Mouse (Mus musculus): Measurements from ENCODE around the gene Nfix.
A peak's percentile ranks its signal among the peaks of the same experiment; 100 is the strongest.

The Nfix gene

DNA sequence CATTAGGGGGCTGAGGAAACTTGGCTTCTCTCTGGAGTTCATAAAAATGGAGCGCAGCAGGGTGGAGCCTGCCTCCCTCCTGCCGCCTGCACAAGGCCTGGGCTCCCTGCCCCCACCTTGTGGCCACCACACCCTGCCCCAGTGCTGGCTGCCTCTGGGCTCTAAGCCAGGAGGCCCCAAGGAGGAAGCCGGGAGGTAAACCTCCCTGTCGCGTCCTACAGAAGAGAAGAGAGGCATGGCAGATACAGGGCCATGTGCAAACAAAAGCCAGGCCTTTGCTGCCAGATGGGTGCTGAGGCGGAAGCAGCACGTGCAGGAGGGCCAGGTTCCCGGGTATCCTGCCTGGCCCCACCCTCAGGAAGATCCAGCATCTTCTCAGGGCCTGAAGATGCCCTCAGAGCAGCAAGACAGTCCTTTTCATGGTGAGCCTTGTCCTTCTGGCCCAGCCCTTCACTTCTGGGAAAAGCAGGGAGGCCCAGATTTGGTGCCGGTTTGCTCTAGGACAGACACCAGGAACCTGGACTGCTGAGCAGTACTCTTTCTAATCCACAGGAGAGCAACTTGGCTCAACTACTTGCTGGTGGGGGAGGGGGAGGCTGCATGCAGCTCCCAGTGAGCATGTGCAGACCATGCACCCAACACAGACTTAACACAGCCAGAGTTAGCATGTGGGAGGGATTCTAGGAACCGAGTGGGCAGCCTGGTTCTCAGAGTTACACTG, 77.1 kb downstream of the Nfix start, which contains the start of gene G430095P16Rik:
G430095P16Rik (plus strand) TSS at position 158 of the 721 bp plus-strand sequence.
- Histone ChIP-seq H3K36me3 (ENCODE audit: control insufficient read depth, insufficient read depth, low read length, poor library complexity, severe bottlenecking) (no peaks in the 10 kb centered on the region), H3K27me3 (ENCODE audit: control insufficient read depth, insufficient read depth, low read length, poor library complexity, severe bottlenecking) (no peaks in the 10 kb centered on the region)
- peak; percentile 50 for DNase-seq (ENCODE audit: low read depth, low spot score)

DNA sequence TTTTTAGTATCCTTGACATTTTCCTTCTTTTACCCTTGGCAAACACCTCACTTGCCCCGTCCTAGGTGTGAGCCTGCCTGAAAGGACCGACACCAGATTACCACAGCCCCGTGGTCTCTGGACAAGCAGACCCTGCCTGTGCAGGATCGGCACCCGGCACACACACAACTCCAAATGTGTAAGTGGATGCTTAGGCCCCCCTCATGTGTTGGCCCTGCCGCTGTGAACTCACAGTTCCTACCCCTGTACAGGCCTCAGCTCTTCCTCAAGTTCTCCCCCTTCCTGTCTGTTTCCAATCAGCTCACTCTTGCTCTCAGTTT, 77.7 kb downstream of the Nfix start:
- H3K27me3 ChIP-seq (ENCODE audit: control insufficient read depth, insufficient read depth, low read length, poor library complexity, severe bottlenecking) = no peaks in the 10 kb centered on the region
- no peaks in the 10 kb centered on the region for H3K36me3 ChIP-seq (ENCODE audit: control insufficient read depth, insufficient read depth, low read length, poor library complexity, severe bottlenecking)
- DNase-seq (ENCODE audit: low read depth, low spot score) = no peak

DNA sequence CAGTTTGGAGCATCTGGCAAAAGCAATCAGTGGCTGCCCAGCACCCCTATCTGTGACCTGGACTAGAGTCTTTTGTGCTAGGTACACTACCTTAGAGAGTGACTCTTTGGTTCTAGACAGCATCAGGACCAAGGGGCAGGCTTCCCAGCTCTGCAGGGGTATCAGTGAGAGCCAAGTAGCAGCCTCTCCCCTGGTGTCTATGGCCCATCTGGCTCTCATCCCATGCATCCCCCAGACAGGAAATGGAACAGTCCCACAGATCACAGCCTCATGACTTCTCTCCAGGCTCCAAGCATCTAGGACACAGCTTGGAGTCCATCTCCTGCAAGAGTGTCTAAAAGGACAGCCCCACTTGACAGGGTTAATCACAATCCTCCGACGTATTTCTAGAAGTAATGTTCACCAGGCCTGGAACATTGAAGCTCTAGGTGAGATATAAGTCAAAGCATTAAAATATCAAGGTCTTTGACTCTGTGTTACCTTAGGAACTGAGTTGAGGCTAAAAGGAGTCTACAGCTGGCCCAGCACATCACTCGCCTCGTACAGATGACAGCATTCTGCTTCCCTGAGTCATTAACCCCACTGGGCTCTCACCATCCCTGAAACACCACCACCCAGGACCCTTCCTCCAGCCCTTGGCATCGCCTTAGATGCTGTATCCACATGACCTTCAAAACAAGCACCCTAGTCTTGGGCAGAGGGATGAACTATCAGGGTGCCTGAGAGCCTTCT, 81.0 kb downstream of the Nfix start:
- H3K36me3 ChIP-seq (ENCODE audit: control insufficient read depth, insufficient read depth, low read length, poor library complexity, severe bottlenecking) = no peaks in the 10 kb centered on the region
- no peaks in the 10 kb centered on the region for H3K27me3 ChIP-seq (ENCODE audit: control insufficient read depth, insufficient read depth, low read length, poor library complexity, severe bottlenecking)
- no peak for DNase-seq (ENCODE audit: low read depth, low spot score)

DNA sequence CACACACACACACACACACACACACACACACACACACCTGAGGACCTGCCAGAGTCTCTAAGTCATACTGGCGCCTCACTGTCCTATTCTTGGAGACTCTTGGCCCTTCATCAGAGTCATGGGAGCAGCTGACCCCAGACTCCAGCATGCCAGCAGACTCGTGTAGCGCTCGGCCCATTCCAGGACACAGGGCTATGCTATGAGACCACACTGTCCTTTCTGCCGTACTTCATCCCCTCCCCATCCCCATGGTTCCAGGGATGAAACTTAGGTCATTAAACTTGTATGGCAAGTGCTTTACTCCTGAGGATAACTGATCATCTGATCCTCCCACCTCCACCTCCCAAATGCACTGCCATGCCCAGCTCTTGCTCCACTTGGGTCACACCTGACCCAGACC, 81.7 kb downstream of the Nfix start:
- no peaks in the 10 kb centered on the region for H3K27me3 ChIP-seq (ENCODE audit: control insufficient read depth, insufficient read depth, low read length, poor library complexity, severe bottlenecking)
- H3K36me3 ChIP-seq (ENCODE audit: control insufficient read depth, insufficient read depth, low read length, poor library complexity, severe bottlenecking) = no peaks in the 10 kb centered on the region
- DNase-seq (ENCODE audit: low read depth, low spot score) = no peak

DNA sequence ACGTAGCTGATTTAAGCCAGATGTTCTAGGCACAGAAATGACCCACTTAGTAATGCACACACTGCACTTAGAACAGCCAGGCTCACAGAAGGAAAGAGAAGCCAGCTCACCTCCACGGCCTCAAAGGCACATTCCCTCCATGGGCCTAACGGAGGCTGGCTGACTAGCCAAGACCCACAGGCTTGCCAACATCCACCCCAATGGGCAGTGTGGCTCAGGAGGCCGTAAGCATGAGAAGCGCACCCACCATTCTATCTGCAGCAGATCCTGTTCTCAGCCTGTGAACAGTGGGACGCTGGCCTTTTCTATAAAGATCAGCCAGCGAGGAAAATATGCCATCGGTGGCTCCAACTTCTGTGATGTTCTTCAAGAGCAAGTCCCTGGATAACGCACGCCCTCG, 83.4 kb downstream of the Nfix start:
- Histone ChIP-seq H3K36me3 (ENCODE audit: control insufficient read depth, insufficient read depth, low read length, poor library complexity, severe bottlenecking) (no peaks in the 10 kb centered on the region), H3K27me3 (ENCODE audit: control insufficient read depth, insufficient read depth, low read length, poor library complexity, severe bottlenecking) (no peaks in the 10 kb centered on the region)
- no peak for DNase-seq (ENCODE audit: low read depth, low spot score)

DNA sequence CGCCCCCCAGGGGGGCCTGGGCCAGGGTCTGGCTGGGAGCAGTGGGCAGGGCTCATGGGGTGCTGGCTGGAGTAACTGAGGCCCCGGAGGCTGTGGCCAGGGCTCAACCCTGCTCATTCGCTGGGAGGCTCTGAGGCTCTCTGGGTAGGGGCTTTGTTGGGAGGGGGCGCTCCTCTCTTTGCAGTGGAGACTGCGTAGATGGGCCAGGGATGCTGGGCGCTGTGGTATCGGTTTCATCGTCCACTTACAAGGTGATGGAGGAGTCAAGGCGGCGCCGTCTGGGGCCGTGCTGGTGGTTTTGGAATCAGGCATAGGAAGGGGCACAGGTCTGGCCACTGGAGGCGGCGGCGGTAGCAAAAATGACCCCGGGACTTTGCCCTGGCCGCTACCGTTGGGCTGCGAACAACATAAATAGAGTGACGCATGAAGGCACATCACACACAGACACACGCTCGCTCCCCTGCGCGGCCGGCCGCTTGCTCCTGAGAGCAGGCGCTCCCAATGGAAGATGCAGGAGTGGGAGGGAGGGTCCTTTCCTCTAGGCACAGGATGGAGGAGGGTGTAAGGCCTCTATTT, 84.2 kb downstream of the Nfix start:
- DNase-seq (ENCODE audit: low read depth, low spot score) = no peak
- Histone ChIP-seq H3K36me3 (ENCODE audit: control insufficient read depth, insufficient read depth, low read length, poor library complexity, severe bottlenecking) (no peaks in the 10 kb centered on the region), H3K27me3 (ENCODE audit: control insufficient read depth, insufficient read depth, low read length, poor library complexity, severe bottlenecking) (no peaks in the 10 kb centered on the region)

DNA sequence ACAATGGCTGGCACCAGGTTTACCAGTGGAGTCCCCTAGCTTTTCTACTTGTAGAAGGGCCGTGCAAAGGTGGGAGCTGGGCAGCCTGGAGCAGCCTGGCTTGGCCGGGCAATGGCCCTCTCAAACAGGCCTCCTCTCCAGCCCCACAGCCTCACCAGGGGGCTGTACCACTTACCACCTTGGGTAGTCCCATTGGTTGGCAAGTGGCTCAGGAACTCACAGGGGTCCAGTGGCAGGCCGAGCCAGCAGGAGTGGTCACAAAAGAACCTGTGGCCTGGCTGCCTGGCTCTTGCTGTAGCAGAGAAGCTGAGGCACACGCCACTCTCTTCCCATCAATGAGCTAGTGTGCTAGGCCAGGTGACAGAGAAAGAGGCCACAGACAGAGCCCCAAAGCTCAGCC, 86.0 kb downstream of the Nfix start:
- H3K36me3 ChIP-seq (ENCODE audit: control insufficient read depth, insufficient read depth, low read length, poor library complexity, severe bottlenecking) = no peaks in the 10 kb centered on the region
- no peak for DNase-seq (ENCODE audit: low read depth, low spot score)
- H3K27me3 ChIP-seq (ENCODE audit: control insufficient read depth, insufficient read depth, low read length, poor library complexity, severe bottlenecking) = no peaks in the 10 kb centered on the region

DNA sequence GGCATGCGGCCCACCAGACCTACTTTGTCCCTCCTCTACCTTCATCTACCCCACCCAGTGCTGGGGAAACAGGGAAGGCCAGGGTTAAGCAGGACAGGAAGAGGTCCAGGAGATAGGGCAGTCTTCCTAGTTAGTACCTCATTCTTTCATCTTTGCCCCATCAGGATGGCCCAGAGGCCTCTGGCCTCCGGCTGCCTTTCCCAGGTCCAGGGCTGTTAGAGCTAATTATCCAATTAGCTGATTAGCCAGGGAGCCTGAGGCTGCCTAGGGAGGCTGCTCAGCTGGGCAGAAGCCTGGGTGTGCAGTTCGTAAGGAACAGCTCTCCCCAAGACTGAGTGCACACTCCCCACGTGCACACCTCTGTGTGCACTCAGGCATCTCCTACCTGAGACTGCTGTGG, 86.8 kb downstream of the Nfix start:
- H3K27me3 ChIP-seq (ENCODE audit: control insufficient read depth, insufficient read depth, low read length, poor library complexity, severe bottlenecking) = no peaks in the 10 kb centered on the region
- no peaks in the 10 kb centered on the region for H3K36me3 ChIP-seq (ENCODE audit: control insufficient read depth, insufficient read depth, low read length, poor library complexity, severe bottlenecking)
- no peak for DNase-seq (ENCODE audit: low read depth, low spot score)

DNA sequence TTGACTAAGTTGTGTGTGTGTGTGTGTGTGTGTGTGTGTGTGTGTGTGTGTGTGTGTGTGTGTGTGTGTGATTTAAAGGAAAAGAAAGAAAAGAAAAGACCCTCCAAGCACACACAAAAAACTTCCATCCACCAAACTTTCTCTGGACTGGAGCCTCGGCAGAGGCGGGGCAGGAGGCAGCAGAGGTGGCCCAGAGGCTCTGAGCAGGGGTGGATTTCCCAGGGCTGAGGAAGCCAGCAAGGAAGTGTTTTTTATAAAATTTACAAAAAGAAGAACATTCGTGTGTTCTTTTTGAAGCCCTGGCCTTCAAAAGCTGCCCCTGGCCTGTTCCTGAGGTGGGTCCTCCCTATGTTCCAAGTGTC, 87.4 kb downstream of the Nfix start:
- no peaks in the 10 kb centered on the region for H3K27me3 ChIP-seq (ENCODE audit: control insufficient read depth, insufficient read depth, low read length, poor library complexity, severe bottlenecking)
- DNase-seq (ENCODE audit: low read depth, low spot score) = no peak

DNA sequence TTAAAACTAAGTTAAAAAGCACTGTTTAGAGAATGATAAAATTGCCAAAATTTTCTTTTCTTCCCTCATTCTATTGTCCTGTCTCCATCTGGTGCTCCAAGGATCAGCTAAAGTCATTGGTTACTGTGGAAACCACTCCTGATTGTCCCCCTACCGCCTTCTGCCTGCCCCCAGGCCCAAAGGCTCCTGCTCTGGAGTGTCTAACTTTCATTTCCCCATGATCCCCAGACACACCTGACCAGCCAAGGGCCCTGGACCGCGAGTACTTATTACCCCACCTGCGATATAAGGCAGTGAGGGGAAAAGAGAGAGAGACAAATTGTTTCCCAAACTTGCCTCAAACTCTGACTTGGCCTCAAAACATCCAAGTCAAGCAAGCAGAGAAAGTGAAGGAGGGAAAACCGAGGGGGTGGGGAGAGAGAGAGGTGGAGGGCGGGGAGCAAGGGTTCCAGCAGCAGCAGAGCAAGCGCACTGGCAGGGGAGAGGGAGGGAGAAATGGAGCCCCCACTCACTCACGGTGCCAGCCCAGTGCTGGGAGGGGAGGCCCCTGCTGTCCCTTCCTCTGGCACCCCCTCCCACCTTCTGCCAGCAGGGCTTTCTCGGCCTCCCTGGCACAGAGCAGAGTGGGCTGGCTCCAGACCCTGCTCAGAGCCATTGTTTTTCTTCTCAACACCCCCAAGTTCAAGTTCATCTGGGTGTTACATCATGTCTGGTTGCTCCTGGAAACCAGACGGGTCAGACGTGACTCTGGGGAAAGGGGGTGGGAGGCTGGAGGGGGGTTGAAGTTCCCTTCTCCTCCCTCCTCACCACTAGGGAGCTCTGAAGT, 88.0 kb downstream of the Nfix start:
- no peak for DNase-seq (ENCODE audit: low read depth, low spot score)
- Histone ChIP-seq H3K36me3 (ENCODE audit: control insufficient read depth, insufficient read depth, low read length, poor library complexity, severe bottlenecking) (no peaks in the 10 kb centered on the region), H3K27me3 (ENCODE audit: control insufficient read depth, insufficient read depth, low read length, poor library complexity, severe bottlenecking) (no peaks in the 10 kb centered on the region)

More for the DNA sequence above, 87.4 kb downstream of the Nfix start:
- H3K36me3 ChIP-seq (ENCODE audit: control insufficient read depth, insufficient read depth, low read length, poor library complexity, severe bottlenecking) = no peaks in the 10 kb centered on the region

DNA sequence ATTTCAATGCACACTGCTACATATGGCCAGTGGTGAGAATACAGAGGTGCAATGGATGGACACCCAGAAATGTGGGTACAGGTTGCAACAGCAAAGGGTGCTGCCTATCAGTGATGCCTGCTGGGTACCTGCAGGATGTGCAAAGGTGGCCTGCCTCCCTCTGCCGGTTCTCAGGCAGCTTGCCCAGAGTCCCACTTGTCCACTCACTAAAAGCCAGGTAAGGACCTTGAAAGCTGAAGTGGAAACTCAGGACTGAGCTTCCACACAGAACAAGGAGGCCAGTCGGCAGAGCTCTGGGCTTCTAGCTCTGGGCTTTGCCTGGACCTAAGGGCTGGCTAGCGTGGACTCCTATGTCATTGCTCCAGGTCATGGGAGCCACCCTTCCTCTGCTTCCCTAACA, 88.8 kb downstream of the Nfix start:
- no peaks in the 10 kb centered on the region for H3K36me3 ChIP-seq (ENCODE audit: control insufficient read depth, insufficient read depth, low read length, poor library complexity, severe bottlenecking)
- DNase-seq (ENCODE audit: low read depth, low spot score) = no peak
- H3K27me3 ChIP-seq (ENCODE audit: control insufficient read depth, insufficient read depth, low read length, poor library complexity, severe bottlenecking) = no peaks in the 10 kb centered on the region

DNA sequence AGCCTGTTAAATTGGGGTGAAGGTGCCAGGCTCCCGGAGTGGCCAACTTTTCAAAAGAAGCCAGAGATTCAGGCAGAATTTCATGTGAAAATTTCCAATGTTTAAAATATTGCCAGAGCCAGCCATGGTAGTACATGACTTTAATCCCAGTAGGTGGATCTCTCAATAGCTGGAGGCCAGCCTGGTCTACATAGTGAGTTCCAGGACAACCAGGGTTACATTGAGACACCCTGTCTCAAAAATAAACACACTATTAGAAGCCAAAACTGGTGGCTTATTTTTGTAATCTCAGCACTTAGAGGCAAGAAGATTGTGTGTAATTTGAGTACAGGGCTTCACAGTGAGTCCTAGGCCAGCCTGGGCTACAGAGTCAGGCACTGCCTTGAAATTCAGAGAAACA, 90.2 kb downstream of the Nfix start:
- no peak for DNase-seq (ENCODE audit: low read depth, low spot score)
- H3K27me3 ChIP-seq (ENCODE audit: control insufficient read depth, insufficient read depth, low read length, poor library complexity, severe bottlenecking) = no peaks in the 10 kb centered on the region
- H3K36me3 ChIP-seq (ENCODE audit: control insufficient read depth, insufficient read depth, low read length, poor library complexity, severe bottlenecking) = no peaks in the 10 kb centered on the region

DNA sequence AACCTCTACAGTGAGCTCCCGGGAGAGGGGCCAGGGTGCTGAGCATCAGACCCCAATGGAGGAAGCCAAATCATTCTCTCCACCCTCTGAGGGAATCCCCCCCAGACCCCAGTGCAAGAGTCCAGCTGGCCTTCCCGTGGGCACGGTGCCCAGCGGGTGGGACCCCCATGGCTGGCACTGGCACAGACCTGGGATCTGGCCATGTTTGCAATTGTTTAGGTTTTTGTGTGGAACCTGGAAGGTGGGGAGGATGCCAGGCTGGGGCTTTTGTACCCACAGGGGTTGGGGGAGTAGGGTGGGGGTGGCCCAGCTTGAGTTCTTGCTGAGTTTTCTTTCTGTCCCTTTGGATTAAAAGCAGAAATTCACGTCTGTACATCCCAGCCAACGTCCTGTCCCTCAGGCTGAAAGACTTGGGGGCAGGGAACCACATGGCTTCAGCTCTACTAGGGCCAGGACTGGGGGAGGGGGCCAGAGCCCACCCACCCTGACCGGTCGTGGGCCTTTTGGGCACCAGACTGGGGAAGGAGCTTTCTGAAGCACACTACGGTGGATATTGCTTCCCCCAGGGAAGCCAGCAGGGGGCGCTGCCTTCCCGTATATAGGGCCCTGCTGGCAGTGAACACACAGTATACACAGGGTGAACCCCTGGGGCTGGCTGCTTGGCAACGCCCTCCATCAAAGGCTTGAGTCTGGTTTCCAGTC, 91.2 kb downstream of the Nfix start:
- no peaks in the 10 kb centered on the region for H3K36me3 ChIP-seq (ENCODE audit: control insufficient read depth, insufficient read depth, low read length, poor library complexity, severe bottlenecking)
- DNase-seq (ENCODE audit: low read depth, low spot score) = peak; percentile 91
- no peaks in the 10 kb centered on the region for H3K27me3 ChIP-seq (ENCODE audit: control insufficient read depth, insufficient read depth, low read length, poor library complexity, severe bottlenecking)

DNA sequence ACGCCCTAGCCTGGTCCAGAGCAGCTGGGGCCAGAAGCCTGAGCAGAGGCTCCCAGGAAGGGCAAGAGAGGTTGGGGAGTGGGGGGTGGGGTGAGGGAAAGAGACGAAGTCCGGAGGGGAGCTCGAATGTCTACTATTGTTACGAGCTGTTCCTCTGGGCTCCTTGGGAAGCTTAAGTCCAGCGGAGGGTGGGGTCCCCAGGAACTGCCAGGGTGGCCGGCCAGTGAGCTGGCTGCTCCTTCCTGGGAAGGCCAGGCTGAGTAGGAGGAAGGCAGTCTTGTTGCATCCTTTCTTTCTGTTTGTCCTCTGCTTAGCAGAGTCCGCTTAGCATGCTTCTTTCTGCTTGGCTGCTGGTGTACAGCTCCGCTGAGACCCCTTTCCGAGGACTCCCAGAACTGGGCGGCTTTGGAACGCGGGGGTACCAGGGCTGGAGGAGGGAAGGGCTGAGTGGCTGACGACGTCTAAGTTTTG, 92.0 kb downstream of the Nfix start:
- Histone ChIP-seq H3K36me3 (ENCODE audit: control insufficient read depth, insufficient read depth, low read length, poor library complexity, severe bottlenecking) (no peaks in the 10 kb centered on the region), H3K27me3 (ENCODE audit: control insufficient read depth, insufficient read depth, low read length, poor library complexity, severe bottlenecking) (no peaks in the 10 kb centered on the region)
- no peak for DNase-seq (ENCODE audit: low read depth, low spot score)

All from splenic B cell, adult 2 months (primary cell).